Mouse (Mus musculus) heart, adult 2 months (tissue): ENCODE results near the gene Nes. TPM values are rescaled to one million over a fixed set of nuclear protein-coding genes. Genes with fewer than 3 reads are reported as not detected.

Experiments used
- DNase-seq, 2 experiments: peaks; one replicate each; pipeline ENCODE4 v3.0.0; 2021
- H3K27ac ChIP-seq: fragments of 200-600 bp; 2 replicates; pipeline ENCODE4 v1.8.1; 2022
- H3K27me3 ChIP-seq: fragments of 200-500 bp; 2 replicates; pipeline ENCODE4 v1.6.1; 2012; ENCODE audit warnings: mild to moderate bottlenecking, low read length, inconsistent platforms, mixed read lengths; ENCODE audit not compliant: control insufficient read depth, insufficient read depth
- H3K36me3 ChIP-seq: fragments of 200-500 bp; 2 replicates; pipeline ENCODE4 v1.6.1; 2012; ENCODE audit warnings: low read length, inconsistent platforms; ENCODE audit not compliant: control insufficient read depth, insufficient read depth
- H3K4me1 ChIP-seq: fragments of 200-500 bp; 2 replicates; pipeline ENCODE4 v1.6.1; 2011; ENCODE audit warnings: low read length; ENCODE audit not compliant: control insufficient read depth, insufficient read depth
- H3K4me3 ChIP-seq: fragments of 200-600 bp; 2 replicates; pipeline ENCODE4 v1.8.1; 2022
- H3K79me2 ChIP-seq: fragments of 200-500 bp; replicated peaks from 2 replicates; pipeline ENCODE4 v1.6.1; 2012; ENCODE audit warnings: mild to moderate bottlenecking, inconsistent platforms, low read length, moderate library complexity, mixed read lengths; ENCODE audit not compliant: control insufficient read depth, insufficient read depth
- H3K9ac ChIP-seq: fragments of 200-500 bp; 2 replicates; pipeline ENCODE4 v1.6.1; 2012; ENCODE audit warnings: low read depth, mild to moderate bottlenecking, control low read depth, inconsistent platforms, low read length, mixed read lengths
- CTCF ChIP-seq: fragments of 200-600 bp; IDR thresholded peaks from 2 replicates; pipeline ENCODE4 v1.8.1; 2022; ENCODE audit warnings: antibody characterized with exemption, mild to moderate bottlenecking, moderate library complexity
- EP300 ChIP-seq: fragments of 200-500 bp; IDR thresholded peaks from 2 replicates; pipeline ENCODE4 v1.6.1; 2011; ENCODE audit warnings: low read depth, low read length, control low read depth; ENCODE audit not compliant: insufficient read depth
- POLR2A ChIP-seq: fragments of 200-500 bp; IDR thresholded peaks from 2 replicates; pipeline ENCODE4 v1.6.1; 2011; ENCODE audit warnings: mild to moderate bottlenecking, low read depth, low read length, control low read depth; ENCODE audit not compliant: insufficient read depth
- WGBS: fragments of 180-500 bp; shearing (Covaris S2); methylation state at CpG from one replicate; pipeline ENCODE4 v1.1.7; 2018; 5-methylcytosine and 5-hydroxymethylcytosine counted together
- intact Hi-C: fragments of 180-260 bp; cut with DNase I; formaldehyde crosslinking; loops from one replicate; pipeline ENCODE4 v1.15.1; 2025
- polyA plus RNA-seq: library from polyadenylated mRNA; depleted of rRNA; stranded (reverse); fragments of >200 nt; gene quantifications from 2 replicates; pipeline ENCODE4 v1.2.3, GENCODE M21; 2012
- total RNA-seq, 2 experiments: library from RNA; stranded (reverse); gene quantifications; 2 replicates each; pipeline ENCODE4 v1.2.3; 2021

Gene Nes
- total and polyA plus RNA-seq, 3 experiments = 6.2 to 22.8 (median 14.7) TPM

- no peaks in the 10 kb centered on the region for H3K79me2 ChIP-seq
- no peak overlapping the region for H3K27ac ChIP-seq
- no peak overlapping the region for H3K9ac ChIP-seq
- TF ChIP-seq EP300 (no peak), CTCF (no peak), POLR2A (no peak)
- no peak for DNase-seq
- H3K4me3 ChIP-seq = no peak overlapping the region
- H3K27me3 ChIP-seq = peaks cover 23% of the 10 kb centered on the region
- H3K4me1 ChIP-seq = no peaks in the 10 kb centered on the region
- H3K36me3 ChIP-seq = no peaks in the 10 kb centered on the region
- 5% methylated on average over 17 of the region's 17 CpGs for WGBS
- intact Hi-C loops = no loop called here
These were observed 31.6 kb downstream of the Nes start for GRCm38 (mm10) chr3:88002291-88002976.

- Histone ChIP-seq H3K4me1 (no peaks in the 10 kb centered on the region), H3K36me3 (no peaks in the 10 kb centered on the region), H3K27ac (no peak overlapping the region), H3K27me3 (peaks cover 2% of the 10 kb centered on the region), H3K79me2 (no peaks in the 10 kb centered on the region), H3K4me3 (no peak overlapping the region), H3K9ac (no peak overlapping the region)
- no peak for DNase-seq
- peak; percentile 57 for TF ChIP-seq CTCF
- no peak for TF ChIP-seq EP300
- intact Hi-C loops = no loop called here
- WGBS = 64% methylated on average over 18 of the region's 18 CpGs
These were observed 35.2 kb downstream of the Nes start for GRCm38 (mm10) chr3:88005822-88006786.

- Histone ChIP-seq H3K36me3 (no peaks in the 10 kb centered on the region), H3K9ac (no peak overlapping the region), H3K27me3 (no peaks in the 10 kb centered on the region), H3K27ac (no peak overlapping the region), H3K4me1 (no peaks in the 10 kb centered on the region), H3K4me3 (no peak overlapping the region), H3K79me2 (no peaks in the 10 kb centered on the region)
- 8% methylated on average over 6 of the region's 6 CpGs for WGBS
- no peak for DNase-seq
- TF ChIP-seq CTCF = peak; percentile 78
- TF ChIP-seq POLR2A = no peak
- intact Hi-C loops = loop anchor here (1.0 to 5.0 kb wide), 2 partner anchors 61 to 232 kb away; no protein-coding TSS in a partner anchor
These were observed 39.9 kb downstream of the Nes start for GRCm38 (mm10) chr3:88010634-88011265.

DNA sequence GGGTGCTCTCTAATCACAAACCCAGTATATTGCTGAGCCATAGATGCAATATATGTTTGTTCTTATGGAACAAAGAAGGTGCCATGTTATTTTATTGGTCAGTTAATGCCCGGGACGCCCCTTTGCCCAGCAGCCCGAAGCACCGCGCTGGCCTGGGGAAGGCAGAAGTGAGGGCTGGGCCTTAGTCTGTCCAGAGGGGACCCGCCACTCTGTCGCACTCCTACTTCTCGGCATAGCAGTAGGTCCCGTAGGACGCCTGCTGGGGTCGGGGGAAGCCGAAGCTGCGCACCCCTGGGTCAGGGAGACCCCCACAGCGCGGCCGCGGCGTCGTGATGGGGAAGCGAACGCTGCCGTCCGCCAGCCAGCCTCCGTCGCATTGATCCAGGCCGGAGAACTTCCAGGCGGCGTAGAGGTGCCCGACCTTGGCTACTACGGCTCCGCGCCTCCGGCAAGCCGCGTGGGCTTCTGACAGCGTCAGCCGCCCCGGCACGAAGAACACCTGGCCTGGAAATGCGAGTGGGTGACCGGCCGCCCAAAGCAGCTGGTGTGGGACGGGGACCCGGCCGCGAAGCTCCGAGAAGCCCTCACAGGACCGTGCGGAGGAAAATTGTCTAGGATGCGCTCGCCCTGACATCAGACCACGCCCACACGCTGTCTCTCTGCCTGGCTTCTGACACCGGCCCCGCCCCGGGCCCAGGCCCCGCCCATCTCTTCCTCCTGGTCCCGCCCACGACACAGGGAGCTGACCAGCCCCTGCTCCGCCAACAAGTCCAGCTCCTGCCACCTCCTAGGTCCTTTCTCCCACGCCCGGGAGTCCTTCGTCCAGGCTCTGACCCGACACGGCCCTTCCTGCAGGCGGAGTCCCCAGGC is 51.7 kb downstream of the Nes start:
- intact Hi-C loops = no loop called here

DNA sequence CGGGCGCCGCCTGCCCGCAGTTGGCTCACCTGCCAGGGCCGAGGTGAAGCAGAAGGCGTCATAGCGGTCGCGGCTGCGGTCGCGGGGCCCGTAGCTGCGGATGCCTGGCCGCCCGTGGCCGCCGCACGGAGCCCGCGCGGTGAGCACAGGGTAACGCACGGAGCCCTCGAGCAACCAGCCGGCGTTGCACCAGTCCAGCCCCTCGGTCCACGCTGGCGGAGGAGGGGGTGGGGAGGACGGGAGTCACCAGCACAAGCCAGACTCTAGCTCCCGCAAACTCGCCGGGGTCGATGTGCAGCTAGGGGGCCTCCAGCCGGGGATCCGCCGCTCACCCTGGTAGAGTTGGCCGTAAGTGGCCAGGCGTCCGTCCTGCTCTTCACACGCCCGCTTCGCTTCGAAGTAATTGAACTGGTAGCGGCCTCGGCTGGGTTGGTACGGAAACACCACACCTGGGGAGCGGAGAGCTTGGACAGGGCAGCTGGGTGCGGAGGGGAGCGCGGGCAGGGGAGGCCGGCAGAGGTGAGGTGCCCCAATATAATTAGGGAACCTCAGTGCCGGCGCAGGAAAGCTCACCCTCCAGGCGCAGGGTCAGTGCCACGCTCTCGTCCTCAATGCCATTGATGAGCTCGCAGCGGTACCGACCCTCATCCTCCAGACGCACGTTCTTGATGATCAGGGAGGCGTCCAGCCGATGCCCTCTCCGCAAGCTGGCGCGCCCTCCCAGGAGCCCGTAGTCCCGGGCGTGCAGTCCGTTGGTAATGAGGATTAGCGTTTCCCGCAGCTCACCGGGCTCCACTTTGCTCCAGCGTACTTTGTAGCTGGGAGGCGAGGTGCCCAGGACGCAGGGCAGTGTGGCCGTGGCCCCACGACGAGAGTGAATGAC is 52.6 kb downstream of the Nes start:
- Histone ChIP-seq H3K36me3 (no peaks in the 10 kb centered on the region), H3K9ac (peak overlapping the region; percentile 71), H3K27ac (no peak overlapping the region), H3K27me3 (peaks cover 18% of the 10 kb centered on the region), H3K79me2 (no peaks in the 10 kb centered on the region), H3K4me3 (peak overlapping the region; percentile 74), H3K4me1 (no peaks in the 10 kb centered on the region)
- peak in 1 of 2 experiments; percentile 26 for DNase-seq
- intact Hi-C loops = no loop called here
- TF ChIP-seq POLR2A (no peak), CTCF (peak; percentile 24)
- under 1% methylated on average over 80 of the region's 81 CpGs for WGBS

More for the DNA sequence above, 51.7 kb downstream of the Nes start:
- peak overlapping the region; percentile 74 for H3K4me3 ChIP-seq
- H3K9ac ChIP-seq = peak overlapping the region; percentile 71
- no peaks in the 10 kb centered on the region for H3K36me3 ChIP-seq
- H3K27me3 ChIP-seq = peaks cover 18% of the 10 kb centered on the region
- 5% methylated on average over 63 of the region's 66 CpGs for WGBS
- no peak overlapping the region for H3K27ac ChIP-seq
- TF ChIP-seq POLR2A = peak; percentile 42; the same call in 1 of the 2 replicates
- no peak for TF ChIP-seq EP300
- no peaks in the 10 kb centered on the region for H3K79me2 ChIP-seq
- H3K4me1 ChIP-seq = no peaks in the 10 kb centered on the region
- DNase-seq = peak; percentile 92
